Mouse (Mus musculus): ENCODE results near the gene Psen1. TPM values are rescaled to one million over a fixed set of nuclear protein-coding genes. Genes with fewer than 3 reads are reported as not detected.
A peak's percentile ranks its signal among the peaks of the same experiment; 100 is the strongest.

Gene Psen1
- 76.9 and 86.4 TPM in 2 replicates for polyA plus RNA-seq (2015; fragmentation: Nextera tagmentation; extraction: Ambion mirVana)

DNA sequence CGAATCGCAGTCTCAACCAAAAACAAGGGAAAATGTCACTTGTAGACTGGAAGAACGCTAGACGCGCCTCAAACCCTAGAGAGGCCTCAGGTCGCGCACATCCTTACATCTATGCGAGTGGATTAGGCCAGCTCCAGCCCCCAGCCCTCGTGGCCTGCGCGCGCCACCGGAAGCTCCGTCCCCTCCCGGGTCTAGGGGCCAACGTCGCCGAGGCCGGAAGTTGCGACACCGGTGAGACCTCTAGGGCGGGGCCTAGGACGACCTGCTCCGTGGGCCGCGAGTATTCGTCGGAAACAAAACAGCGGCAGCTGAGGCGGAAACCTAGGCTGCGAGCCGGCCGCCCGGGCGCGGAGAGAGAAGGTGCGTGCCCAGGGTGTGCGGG is at the start of gene Psen1:
Gene Psen1 (plus strand): TSS at position 219 of the 382 bp plus-strand sequence.
- Histone ChIP-seq H3K27me3 (ENCODE audit: control insufficient read depth, insufficient read depth, low read length) (no peaks in the 10 kb centered on the region), H3K27ac (ENCODE audit: low read length) (peak within 1 kb of the TSS; percentile 98), H3K4me3 (replicated peaks; ENCODE audit: low read length) (peak within 1 kb of the TSS; percentile 95), H3K9ac (ENCODE audit: low read length) (peak within 1 kb of the TSS; percentile 91), H3K4me1 (ENCODE audit: control insufficient read depth, insufficient read depth, low read length) (peaks cover 12% of the 10 kb centered on the region; the same call in 1 of the 2 replicates), H3K36me3 (ENCODE audit: control insufficient read depth, insufficient read depth, low read length) (no peaks in the 10 kb centered on the region), H3K9me3 (replicated peaks; ENCODE audit: control insufficient read depth, low read length) (no peaks in the 10 kb centered on the region), H3K4me2 (ENCODE audit: low read depth, low read length) (peak within 1 kb of the TSS; percentile 70)
- under 1% methylated on average over 38 of the region's 38 CpGs for WGBS
- ATAC-seq (ENCODE audit: insufficient read depth, low FRiP score), result peak; percentile 97

DNA sequence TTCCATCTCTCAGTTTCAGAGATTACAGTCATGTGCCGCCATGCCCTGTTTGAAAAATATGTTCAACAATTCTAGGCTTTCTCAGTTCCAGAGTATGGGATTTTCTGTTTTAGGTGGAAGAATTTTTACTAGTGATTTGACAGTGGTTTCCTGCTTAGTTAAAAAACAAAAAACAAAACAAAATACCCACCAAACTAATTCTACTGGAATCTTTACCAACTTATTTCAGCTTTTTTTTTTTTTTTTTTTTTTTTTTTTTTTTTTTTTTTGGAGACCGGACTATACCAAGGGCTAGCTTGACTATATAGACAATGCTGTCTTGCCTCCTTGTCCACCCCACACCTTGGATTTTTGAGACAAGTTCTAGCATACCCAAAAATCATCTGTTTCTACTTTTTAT is 46.7 kb upstream of the Psen1 start:
- no peaks in the 10 kb centered on the region for H3K4me1 ChIP-seq (ENCODE audit: control insufficient read depth, insufficient read depth, low read length)
- H3K36me3 ChIP-seq (ENCODE audit: control insufficient read depth, insufficient read depth, low read length), result peaks cover 33% of the 10 kb centered on the region
- WGBS, result 91% methylated on average over 2 of the region's 2 CpGs
- H3K4me2 ChIP-seq (ENCODE audit: low read depth, low read length), result no peak overlapping the region
- no peak overlapping the region for H3K4me3 ChIP-seq (replicated peaks; ENCODE audit: low read length)
- H3K27me3 ChIP-seq (ENCODE audit: control insufficient read depth, insufficient read depth, low read length), result no peaks in the 10 kb centered on the region
- no peak overlapping the region for H3K9ac ChIP-seq (ENCODE audit: low read length)
- H3K9me3 ChIP-seq (replicated peaks; ENCODE audit: control insufficient read depth, low read length), result no peaks in the 10 kb centered on the region
- ATAC-seq (ENCODE audit: insufficient read depth, low FRiP score), result no peak
- no peak overlapping the region for H3K27ac ChIP-seq (ENCODE audit: low read length)

DNA sequence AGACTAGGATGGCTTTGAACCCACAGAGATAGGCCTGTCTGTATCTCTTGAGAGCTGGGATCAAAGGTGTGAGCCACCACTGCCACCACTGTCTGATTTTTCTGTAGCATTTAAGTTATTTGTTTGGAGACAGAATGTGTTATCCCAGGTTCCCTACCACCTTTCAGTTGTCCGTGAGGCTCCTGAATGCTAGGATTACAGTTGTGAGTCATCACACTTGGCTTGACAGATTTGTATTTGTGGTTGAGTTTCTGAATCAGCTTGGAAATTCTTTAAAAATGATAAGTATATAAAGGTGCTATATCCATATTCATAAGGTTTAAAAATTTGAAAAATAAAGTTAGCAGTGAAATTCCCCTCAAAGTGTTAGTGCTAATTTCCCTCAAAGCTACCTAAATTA is 44.8 kb upstream of the Psen1 start:
- Histone ChIP-seq H3K4me2 (ENCODE audit: low read depth, low read length) (no peak overlapping the region), H3K4me3 (replicated peaks; ENCODE audit: low read length) (no peak overlapping the region), H3K9me3 (replicated peaks; ENCODE audit: control insufficient read depth, low read length) (no peaks in the 10 kb centered on the region), H3K9ac (ENCODE audit: low read length) (no peak overlapping the region), H3K36me3 (ENCODE audit: control insufficient read depth, insufficient read depth, low read length) (peaks cover 29% of the 10 kb centered on the region), H3K4me1 (ENCODE audit: control insufficient read depth, insufficient read depth, low read length) (no peaks in the 10 kb centered on the region), H3K27me3 (ENCODE audit: control insufficient read depth, insufficient read depth, low read length) (no peaks in the 10 kb centered on the region), H3K27ac (ENCODE audit: low read length) (no peak overlapping the region)
- ATAC-seq (ENCODE audit: insufficient read depth, low FRiP score), result no peak
- 72% methylated on average over 1 of the region's 1 CpGs for WGBS

DNA sequence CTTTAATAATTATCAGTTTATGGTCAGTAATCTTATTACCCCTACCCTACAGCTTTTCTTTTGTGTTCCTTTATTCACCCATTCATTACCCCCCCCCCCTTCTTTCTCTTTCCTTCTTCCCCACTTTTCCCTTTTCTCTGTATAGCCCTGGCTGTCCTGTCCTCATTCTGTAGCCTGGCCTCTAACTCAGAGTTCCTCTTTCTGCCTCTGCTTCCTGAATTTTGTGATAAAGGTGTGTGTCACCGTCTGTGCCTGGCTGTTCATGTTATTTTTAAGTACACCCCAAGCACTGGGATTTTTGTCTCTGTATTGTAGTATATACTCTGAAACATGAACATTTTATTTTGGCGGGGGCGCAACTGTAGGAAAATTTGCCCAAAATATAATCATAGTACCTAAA is 37.6 kb upstream of the Psen1 start:
- H3K36me3 ChIP-seq (ENCODE audit: control insufficient read depth, insufficient read depth, low read length), result peaks cover 22% of the 10 kb centered on the region
- H3K27ac ChIP-seq (ENCODE audit: low read length), result no peak overlapping the region
- no peaks in the 10 kb centered on the region for H3K4me1 ChIP-seq (ENCODE audit: control insufficient read depth, insufficient read depth, low read length)
- WGBS, result 89% methylated on average over 3 of the region's 3 CpGs
- H3K9ac ChIP-seq (ENCODE audit: low read length), result no peak overlapping the region
- H3K27me3 ChIP-seq (ENCODE audit: control insufficient read depth, insufficient read depth, low read length), result no peaks in the 10 kb centered on the region
- no peak overlapping the region for H3K4me2 ChIP-seq (ENCODE audit: low read depth, low read length)
- ATAC-seq (ENCODE audit: insufficient read depth, low FRiP score), result no peak
- no peaks in the 10 kb centered on the region for H3K9me3 ChIP-seq (replicated peaks; ENCODE audit: control insufficient read depth, low read length)
- no peak overlapping the region for H3K4me3 ChIP-seq (replicated peaks; ENCODE audit: low read length)

DNA sequence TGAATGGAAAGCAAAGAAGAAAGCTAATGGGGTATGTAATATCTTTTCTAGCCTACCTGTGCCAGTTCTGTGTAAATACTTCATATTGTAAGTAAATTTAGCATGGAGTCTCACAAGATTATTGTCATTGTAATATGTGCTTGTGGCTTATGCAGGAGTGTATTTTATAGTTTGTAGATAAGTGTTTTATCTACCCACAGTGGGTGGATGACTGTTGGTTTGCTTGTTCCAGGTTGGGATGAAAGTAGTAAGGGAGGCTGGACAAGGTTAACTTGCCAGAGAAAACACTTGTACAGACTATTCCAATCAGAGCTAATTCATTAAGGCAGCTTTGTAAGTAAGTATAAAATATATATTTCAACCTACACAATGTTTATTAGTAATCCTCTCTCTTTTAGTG is 36.5 kb upstream of the Psen1 start:
- H3K27ac ChIP-seq (ENCODE audit: low read length), result no peak overlapping the region
- no peaks in the 10 kb centered on the region for H3K27me3 ChIP-seq (ENCODE audit: control insufficient read depth, insufficient read depth, low read length)
- no peak overlapping the region for H3K4me2 ChIP-seq (ENCODE audit: low read depth, low read length)
- H3K9ac ChIP-seq (ENCODE audit: low read length), result no peak overlapping the region
- no peak overlapping the region for H3K4me3 ChIP-seq (replicated peaks; ENCODE audit: low read length)
- no peaks in the 10 kb centered on the region for H3K9me3 ChIP-seq (replicated peaks; ENCODE audit: control insufficient read depth, low read length)
- ATAC-seq (ENCODE audit: insufficient read depth, low FRiP score), result no peak
- H3K4me1 ChIP-seq (ENCODE audit: control insufficient read depth, insufficient read depth, low read length), result no peaks in the 10 kb centered on the region
- H3K36me3 ChIP-seq (ENCODE audit: control insufficient read depth, insufficient read depth, low read length), result peaks cover 17% of the 10 kb centered on the region; the same call in 1 of the 2 replicates

DNA sequence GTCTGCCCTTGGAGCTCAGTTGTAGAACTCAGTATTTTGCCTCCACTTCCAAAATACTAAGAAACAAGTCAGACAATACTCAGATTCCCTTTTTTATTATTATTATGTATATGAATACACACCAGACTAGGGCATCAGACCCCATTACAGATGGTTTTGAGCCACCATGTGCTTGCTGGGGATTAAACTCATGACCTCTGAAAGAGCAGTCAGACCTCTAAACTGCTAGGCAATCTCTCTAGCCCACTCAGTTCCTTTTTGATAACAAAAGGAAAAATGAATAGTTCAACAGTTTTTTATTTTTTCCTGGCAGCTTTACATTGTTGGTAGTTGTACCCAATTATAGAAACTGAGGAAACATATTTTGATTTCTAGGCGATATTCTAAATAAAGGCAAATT is 2.5 kb upstream of the Psen1 start:
- WGBS, result 92% methylated on average over 1 of the region's 1 CpGs
- H3K27me3 ChIP-seq (ENCODE audit: control insufficient read depth, insufficient read depth, low read length), result no peaks in the 10 kb centered on the region
- H3K4me3 ChIP-seq (replicated peaks; ENCODE audit: low read length), result no peak overlapping the region
- H3K27ac ChIP-seq (ENCODE audit: low read length), result no peak overlapping the region
- H3K36me3 ChIP-seq (ENCODE audit: control insufficient read depth, insufficient read depth, low read length), result peaks cover 7% of the 10 kb centered on the region; the same call in 1 of the 2 replicates
- H3K9me3 ChIP-seq (replicated peaks; ENCODE audit: control insufficient read depth, low read length), result no peaks in the 10 kb centered on the region
- H3K9ac ChIP-seq (ENCODE audit: low read length), result no peak overlapping the region
- no peak overlapping the region for H3K4me2 ChIP-seq (ENCODE audit: low read depth, low read length)
- no peak for ATAC-seq (ENCODE audit: insufficient read depth, low FRiP score)
- peaks cover 10% of the 10 kb centered on the region; the same call in 1 of the 2 replicates for H3K4me1 ChIP-seq (ENCODE audit: control insufficient read depth, insufficient read depth, low read length)

DNA sequence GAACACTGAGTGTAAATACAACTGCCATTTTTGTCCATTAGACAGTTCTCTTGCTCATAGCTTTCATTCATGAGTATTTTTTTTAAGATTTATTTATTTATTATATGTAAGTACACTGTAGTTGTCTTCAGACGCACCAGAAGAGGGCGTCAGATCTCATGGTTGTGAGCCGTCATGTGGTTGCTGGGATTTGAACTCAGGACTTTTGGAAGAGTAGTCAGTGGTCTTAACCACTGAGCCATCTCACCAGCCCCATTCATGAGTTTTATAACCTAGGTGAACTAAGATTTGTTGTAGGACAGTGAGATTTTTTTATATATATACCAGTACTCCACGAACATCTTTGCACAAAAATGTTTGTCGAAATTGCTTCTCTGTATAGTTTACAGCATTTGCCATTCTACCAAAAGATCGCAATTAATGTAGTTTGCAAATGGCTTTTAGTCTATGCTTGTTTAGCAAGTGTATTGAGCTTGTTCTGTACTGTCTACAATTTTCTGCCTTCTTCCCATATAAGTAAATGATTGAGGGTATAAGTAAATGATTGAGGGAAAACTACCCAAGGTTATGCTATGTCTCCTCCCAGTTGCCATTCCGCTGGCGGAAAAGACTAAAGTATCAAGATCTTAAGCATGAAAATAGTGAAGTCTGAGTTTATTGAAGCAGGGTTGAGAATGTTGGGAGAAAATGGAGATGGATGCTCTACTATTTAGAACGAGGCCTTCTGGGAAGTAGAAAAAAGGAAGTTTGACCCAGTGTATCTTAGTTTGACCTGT is 1.2 kb upstream of the Psen1 start:
- Histone ChIP-seq H3K9ac (ENCODE audit: low read length) (no peak overlapping the region), H3K4me3 (replicated peaks; ENCODE audit: low read length) (no peak overlapping the region), H3K27me3 (ENCODE audit: control insufficient read depth, insufficient read depth, low read length) (no peaks in the 10 kb centered on the region), H3K36me3 (ENCODE audit: control insufficient read depth, insufficient read depth, low read length) (peaks cover 4% of the 10 kb centered on the region; the same call in 1 of the 2 replicates), H3K9me3 (replicated peaks; ENCODE audit: control insufficient read depth, low read length) (no peaks in the 10 kb centered on the region), H3K27ac (ENCODE audit: low read length) (peak overlapping the region; percentile 98; the same call in 1 of the 2 replicates), H3K4me1 (ENCODE audit: control insufficient read depth, insufficient read depth, low read length) (peaks cover 12% of the 10 kb centered on the region; the same call in 1 of the 2 replicates), H3K4me2 (ENCODE audit: low read depth, low read length) (no peak overlapping the region)
- 88% methylated on average over 9 of the region's 9 CpGs for WGBS
- ATAC-seq (ENCODE audit: insufficient read depth, low FRiP score), result no peak

DNA sequence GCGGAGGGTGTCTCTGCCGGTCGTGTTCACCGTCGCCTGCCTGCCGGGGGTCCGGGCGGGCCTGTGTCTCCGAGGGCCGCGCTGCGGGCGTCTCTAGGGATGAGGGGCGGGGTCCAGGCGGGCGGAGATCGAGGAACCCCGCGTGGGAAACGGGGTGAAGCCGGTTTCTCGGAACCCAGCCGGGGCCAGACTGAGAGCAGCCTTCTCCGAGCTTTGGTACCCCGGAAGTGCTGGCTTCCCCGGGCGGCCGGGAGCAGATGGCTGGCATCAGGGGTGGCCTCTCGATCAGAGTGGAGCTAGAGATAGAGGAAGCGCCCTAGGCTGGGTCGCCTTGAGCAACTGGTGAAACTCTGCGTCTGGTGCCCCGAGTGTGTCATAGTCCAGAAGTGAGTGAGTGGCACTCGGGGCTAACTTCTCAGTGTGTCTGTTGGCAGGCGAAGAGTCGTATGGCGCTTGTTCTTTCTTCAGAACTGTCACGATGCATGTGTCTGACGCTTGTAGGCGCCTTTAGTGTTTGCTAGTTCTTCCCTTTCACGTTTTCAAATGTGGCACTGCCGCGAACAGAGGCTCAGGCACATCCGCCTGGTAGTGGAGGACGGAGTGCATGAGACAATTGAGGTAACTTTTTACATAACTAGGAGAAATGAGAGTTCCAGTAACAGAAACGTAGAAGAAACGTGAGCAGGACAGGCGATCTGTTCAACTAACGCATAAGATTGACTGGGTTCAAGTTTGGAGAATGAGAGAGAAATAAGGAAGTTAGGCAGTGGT is 549 bp downstream of the Psen1 start:
- H3K36me3 ChIP-seq (ENCODE audit: control insufficient read depth, insufficient read depth, low read length), result no peaks in the 10 kb centered on the region
- under 1% methylated on average over 49 of the region's 49 CpGs for WGBS
- H3K4me2 ChIP-seq (ENCODE audit: low read depth, low read length), result peak overlapping the region; percentile 70
- peak; percentile 65 for ATAC-seq (ENCODE audit: insufficient read depth, low FRiP score)
- H3K4me1 ChIP-seq (ENCODE audit: control insufficient read depth, insufficient read depth, low read length), result peaks cover 15% of the 10 kb centered on the region
- H3K4me3 ChIP-seq (replicated peaks; ENCODE audit: low read length), result peak overlapping the region; percentile 95
- H3K9me3 ChIP-seq (replicated peaks; ENCODE audit: control insufficient read depth, low read length), result no peaks in the 10 kb centered on the region
- no peaks in the 10 kb centered on the region for H3K27me3 ChIP-seq (ENCODE audit: control insufficient read depth, insufficient read depth, low read length)
- H3K9ac ChIP-seq (ENCODE audit: low read length), result peak overlapping the region; percentile 91
- peak overlapping the region; percentile 98 for H3K27ac ChIP-seq (ENCODE audit: low read length)

DNA sequence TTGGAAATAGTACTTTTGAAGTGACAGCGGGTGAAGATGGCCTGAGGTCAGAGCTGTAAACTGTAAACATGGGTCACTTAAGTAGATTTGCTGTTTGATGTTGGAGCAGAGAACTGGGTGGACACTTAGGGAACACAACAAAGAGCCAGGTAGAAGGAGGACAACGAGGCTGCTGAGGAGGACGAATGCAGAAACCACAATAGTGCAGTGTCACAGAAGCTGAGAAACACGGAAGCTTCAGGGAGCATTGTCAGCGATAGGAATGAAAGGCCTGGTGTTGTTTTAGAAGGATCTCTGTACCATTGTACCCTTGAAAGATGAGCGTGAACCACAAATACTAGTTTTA is 1.1 kb downstream of the Psen1 start:
- H3K4me2 ChIP-seq (ENCODE audit: low read depth, low read length), result peak overlapping the region; percentile 70
- WGBS, result 18% methylated on average over 6 of the region's 6 CpGs
- H3K9me3 ChIP-seq (replicated peaks; ENCODE audit: control insufficient read depth, low read length), result no peaks in the 10 kb centered on the region
- peak overlapping the region; percentile 98 for H3K27ac ChIP-seq (ENCODE audit: low read length)
- no peaks in the 10 kb centered on the region for H3K27me3 ChIP-seq (ENCODE audit: control insufficient read depth, insufficient read depth, low read length)
- H3K36me3 ChIP-seq (ENCODE audit: control insufficient read depth, insufficient read depth, low read length), result no peaks in the 10 kb centered on the region
- H3K9ac ChIP-seq (ENCODE audit: low read length), result peak overlapping the region; percentile 91
- H3K4me3 ChIP-seq (replicated peaks; ENCODE audit: low read length), result peak overlapping the region; percentile 95
- no peak for ATAC-seq (ENCODE audit: insufficient read depth, low FRiP score)
- peaks cover 20% of the 10 kb centered on the region for H3K4me1 ChIP-seq (ENCODE audit: control insufficient read depth, insufficient read depth, low read length)

Data from stomach, embryonic 16.5 days (tissue).